Mouse (Mus musculus): Measurements from ENCODE around the gene Gm20854.
"Not testable (repeated sequence)": the region's sequence is repeated elsewhere in the genome, so short reads cannot be mapped to it uniquely, and the experiment has no call there.

The Gm20854 gene

GRCm38 (mm10) chrY:85530808-85531207 is at the start of gene Gm20854:
Gene Gm20854, minus strand, starts transcription at chrY:85530908.
- DNase-seq, result not testable (repeated sequence)

Measured in right cerebral cortex, postnatal 4 days (tissue).